Mouse (Mus musculus): ENCODE results near the gene Dner. TPM values are rescaled to one million over a fixed set of nuclear protein-coding genes. Genes with fewer than 3 reads are reported as not detected.
A peak's percentile ranks its signal among the peaks of the same experiment; 100 is the strongest.

Dner gene
- polyA plus RNA-seq (2015; fragmentation: Nextera tagmentation; extraction: Ambion mirVana), result 0.67 and 1.3 TPM in 2 replicates

DNA sequence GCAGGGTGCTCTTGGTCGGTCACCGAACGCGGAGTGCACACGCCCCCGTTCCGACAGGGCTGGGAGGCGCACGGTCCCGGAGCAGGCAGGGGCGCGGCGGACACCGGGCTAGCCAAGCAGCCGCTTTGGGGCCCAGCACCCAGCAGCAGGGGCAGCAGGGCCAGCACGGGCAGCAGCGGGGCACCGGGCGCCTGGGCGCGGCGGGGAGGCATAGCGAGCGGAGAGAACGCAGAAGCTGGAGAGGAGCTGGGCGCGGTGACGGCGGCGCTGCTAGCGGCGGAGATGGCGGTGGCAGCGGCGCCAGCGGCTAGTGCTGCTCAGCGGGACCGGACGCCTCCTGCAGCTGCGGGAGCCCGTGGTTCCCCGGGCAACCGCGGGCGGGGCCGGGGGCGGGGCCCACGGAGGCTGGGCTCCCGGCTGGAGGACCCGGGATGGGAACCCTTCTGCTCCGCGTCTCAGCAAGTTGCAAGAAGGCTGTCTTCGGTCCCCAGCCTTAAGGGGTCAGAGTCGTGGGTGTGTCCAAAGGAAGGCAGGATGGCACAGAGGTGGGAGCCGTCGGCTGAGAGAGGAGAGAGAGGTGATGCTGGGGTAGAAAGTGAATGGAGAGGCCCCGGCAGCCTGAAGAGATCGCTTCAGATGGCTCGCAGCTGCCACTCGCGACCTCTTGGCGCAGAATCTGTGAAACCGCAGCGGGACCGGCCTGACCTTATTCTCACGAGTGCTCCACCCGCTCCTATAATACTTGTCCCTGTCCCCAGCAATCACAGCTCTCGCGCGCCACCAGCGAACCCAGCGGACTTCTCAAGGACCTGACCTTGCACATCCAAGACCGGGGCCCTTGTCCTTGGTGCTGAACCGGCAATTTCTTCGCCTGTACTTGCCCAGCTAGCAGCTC lies at the start of gene Dner:
TSS of gene Dner (minus strand) at position 705 of the 895 bp plus-strand sequence.
- peaks cover 41% of the 10 kb centered on the region for H3K27me3 ChIP-seq
- H3K4me3 ChIP-seq, result peak within 1 kb of the TSS; percentile 46
- no peaks in the 10 kb centered on the region for H3K9me3 ChIP-seq (replicated peaks)
- no peak within 1 kb of the TSS for H3K9ac ChIP-seq
- H3K27ac ChIP-seq, result no peak within 1 kb of the TSS
- peaks cover 9% of the 10 kb centered on the region for H3K4me1 ChIP-seq (replicated peaks)
- WGBS, result 1% methylated on average over 74 of the region's 75 CpGs
- H3K4me2 ChIP-seq, result peak within 1 kb of the TSS; percentile 76
- no peaks in the 10 kb centered on the region for H3K36me3 ChIP-seq
- ATAC-seq (replicated peaks; ENCODE audit: insufficient number of reproducible peaks, insufficient read depth, low FRiP score, low read depth), result peak; percentile 80

DNA sequence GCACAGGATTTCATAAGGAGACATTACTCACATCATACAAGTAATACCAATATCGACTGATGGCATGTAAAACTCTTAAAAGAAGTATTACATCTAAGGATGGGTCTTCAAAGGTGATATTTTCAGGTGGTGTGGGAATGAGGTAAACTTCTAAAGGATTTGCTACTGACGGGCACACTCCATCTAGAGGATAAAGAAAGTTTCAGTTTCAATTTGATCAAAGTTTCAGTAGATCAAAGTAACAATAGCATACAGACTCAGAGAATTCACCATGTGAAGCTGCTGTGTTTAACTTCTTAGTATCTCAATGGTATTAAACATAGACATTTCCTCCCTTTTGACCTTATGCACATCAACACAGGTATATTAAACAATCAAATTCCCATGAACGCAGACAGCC lies 46.1 kb upstream of the Dner start:
- no peak for ATAC-seq (replicated peaks; ENCODE audit: insufficient number of reproducible peaks, insufficient read depth, low FRiP score, low read depth)
- no peak overlapping the region for H3K27ac ChIP-seq

DNA sequence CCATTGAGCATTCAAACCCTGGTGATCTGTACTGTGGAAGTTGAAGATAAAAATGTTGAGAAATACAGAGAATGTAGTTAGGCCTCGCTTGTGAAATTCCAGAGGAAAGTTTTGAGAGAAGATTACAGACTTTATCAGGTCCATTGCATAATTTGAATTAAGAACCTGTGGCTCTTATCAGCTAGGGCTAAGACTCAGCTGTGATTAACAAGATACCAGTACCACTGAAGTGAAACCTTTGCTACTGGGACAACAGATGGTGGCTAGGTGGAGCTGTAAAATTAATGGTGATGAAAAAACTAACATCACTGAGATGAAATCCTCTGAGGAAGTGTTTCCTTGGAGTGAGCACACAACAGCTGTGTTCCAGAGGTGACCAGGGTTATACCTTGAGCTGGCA lies 44.1 kb upstream of the Dner start:
- H3K4me1 ChIP-seq (replicated peaks), result no peaks in the 10 kb centered on the region
- no peak overlapping the region for H3K9ac ChIP-seq
- H3K36me3 ChIP-seq, result peaks cover 68% of the 10 kb centered on the region
- no peak overlapping the region for H3K4me3 ChIP-seq
- no peak for ATAC-seq (replicated peaks; ENCODE audit: insufficient number of reproducible peaks, insufficient read depth, low FRiP score, low read depth)
- H3K9me3 ChIP-seq (replicated peaks), result no peaks in the 10 kb centered on the region
- no peak overlapping the region for H3K4me2 ChIP-seq
- WGBS, result 58% methylated on average over 1 of the region's 1 CpGs
- no peaks in the 10 kb centered on the region for H3K27me3 ChIP-seq
- no peak overlapping the region for H3K27ac ChIP-seq

More for the DNA sequence above, 46.1 kb upstream of the Dner start:
- Histone ChIP-seq H3K9ac (no peak overlapping the region), H3K4me3 (no peak overlapping the region), H3K27me3 (no peaks in the 10 kb centered on the region), H3K4me2 (no peak overlapping the region), H3K36me3 (peaks cover 65% of the 10 kb centered on the region), H3K9me3 (replicated peaks) (no peaks in the 10 kb centered on the region), H3K4me1 (replicated peaks) (no peaks in the 10 kb centered on the region)
- 92% methylated on average over 3 of the region's 3 CpGs for WGBS

- Histone ChIP-seq H3K4me1 (replicated peaks) (no peaks in the 10 kb centered on the region), H3K4me3 (no peak overlapping the region), H3K27ac (no peak overlapping the region), H3K4me2 (no peak overlapping the region), H3K27me3 (no peaks in the 10 kb centered on the region), H3K9ac (no peak overlapping the region), H3K9me3 (replicated peaks) (no peaks in the 10 kb centered on the region), H3K36me3 (peaks cover 65% of the 10 kb centered on the region)
- WGBS, result 47% methylated on average over 1 of the region's 1 CpGs
- no peak for ATAC-seq (replicated peaks; ENCODE audit: insufficient number of reproducible peaks, insufficient read depth, low FRiP score, low read depth)
Observed at GRCm38 (mm10) chr1:84737097-84737496, 41.1 kb upstream of the Dner start.

DNA sequence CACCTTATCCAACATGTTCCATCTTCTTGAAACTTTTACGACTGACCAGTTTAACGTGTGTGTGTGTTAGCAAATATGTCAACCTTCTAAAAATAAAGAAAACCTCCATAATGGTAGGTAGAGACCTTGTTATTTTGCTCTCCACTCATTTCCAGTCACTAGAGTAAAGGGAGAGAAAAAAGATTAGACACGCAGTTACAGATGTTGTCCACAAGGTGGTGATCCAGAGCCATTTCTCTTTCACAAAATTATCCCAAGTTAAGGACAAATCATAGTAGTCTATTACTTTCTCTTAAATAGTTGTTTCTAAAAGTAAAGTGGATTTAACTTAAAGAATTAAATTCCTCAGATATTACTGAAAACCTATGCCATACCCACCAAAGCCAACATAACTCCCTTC lies 37.8 kb upstream of the Dner start:
- Histone ChIP-seq H3K9ac (no peak overlapping the region), H3K4me1 (replicated peaks) (no peaks in the 10 kb centered on the region), H3K4me3 (no peak overlapping the region), H3K27me3 (no peaks in the 10 kb centered on the region), H3K36me3 (peaks cover 59% of the 10 kb centered on the region), H3K4me2 (no peak overlapping the region), H3K27ac (no peak overlapping the region), H3K9me3 (replicated peaks) (no peaks in the 10 kb centered on the region)
- ATAC-seq (replicated peaks; ENCODE audit: insufficient number of reproducible peaks, insufficient read depth, low FRiP score, low read depth), result no peak
- WGBS, result 65% methylated on average over 3 of the region's 3 CpGs

DNA sequence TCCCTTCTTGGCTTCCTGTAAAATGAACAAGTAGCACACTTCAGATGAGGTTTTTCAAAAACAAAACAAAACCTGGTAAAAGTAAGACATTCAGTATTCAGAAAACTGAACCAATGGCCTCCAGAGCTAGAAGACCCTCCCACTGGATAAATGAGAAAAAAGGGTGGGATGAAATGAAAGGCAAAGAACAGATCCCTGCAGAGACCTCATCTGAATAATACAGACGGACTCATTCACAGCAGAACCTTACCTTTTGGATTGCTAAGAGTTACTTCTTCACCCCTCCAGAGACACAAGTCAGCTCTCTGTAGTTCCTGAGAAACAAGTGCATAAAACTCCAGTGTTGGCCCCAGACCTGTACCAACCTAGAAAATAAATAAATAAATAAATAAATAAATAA lies 35.7 kb upstream of the Dner start:
- ATAC-seq (replicated peaks; ENCODE audit: insufficient number of reproducible peaks, insufficient read depth, low FRiP score, low read depth), result no peak
- Histone ChIP-seq H3K9ac (no peak overlapping the region), H3K9me3 (replicated peaks) (no peaks in the 10 kb centered on the region), H3K4me2 (no peak overlapping the region), H3K27ac (no peak overlapping the region), H3K27me3 (no peaks in the 10 kb centered on the region), H3K4me1 (replicated peaks) (no peaks in the 10 kb centered on the region), H3K36me3 (peaks cover 50% of the 10 kb centered on the region), H3K4me3 (no peak overlapping the region)
- 93% methylated on average over 1 of the region's 1 CpGs for WGBS

- H3K27me3 ChIP-seq, result no peaks in the 10 kb centered on the region
- H3K9me3 ChIP-seq (replicated peaks), result no peaks in the 10 kb centered on the region
- no peak overlapping the region for H3K9ac ChIP-seq
- H3K4me1 ChIP-seq (replicated peaks), result peaks cover 14% of the 10 kb centered on the region
- peak overlapping the region; percentile 47; the same call in 1 of the 2 replicates for H3K27ac ChIP-seq
- peaks cover 42% of the 10 kb centered on the region for H3K36me3 ChIP-seq
- H3K4me3 ChIP-seq, result no peak overlapping the region
- ATAC-seq (replicated peaks; ENCODE audit: insufficient number of reproducible peaks, insufficient read depth, low FRiP score, low read depth), result no peak
- no peak overlapping the region for H3K4me2 ChIP-seq
Observed at GRCm38 (mm10) chr1:84722841-84723240, 26.8 kb upstream of the Dner start.

DNA sequence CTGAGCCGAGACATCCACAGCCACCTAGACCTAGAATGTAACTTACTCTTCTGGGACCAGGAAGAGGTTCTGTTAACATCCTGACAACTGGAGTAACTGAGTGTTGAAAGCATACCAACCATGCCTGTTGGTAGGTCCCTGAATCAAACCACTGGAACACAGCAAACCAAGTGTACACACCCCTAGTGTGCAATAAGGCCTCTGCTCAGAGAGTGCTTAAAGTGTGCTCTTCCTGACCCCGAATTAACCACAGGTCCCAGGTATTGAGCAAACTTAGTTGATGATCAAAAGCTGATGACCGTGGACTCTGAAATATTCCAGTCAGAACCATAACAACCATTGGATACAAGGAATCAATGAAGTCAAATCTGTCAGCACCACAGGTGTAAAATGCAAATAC lies 26.4 kb upstream of the Dner start:
- Histone ChIP-seq H3K9me3 (replicated peaks) (no peaks in the 10 kb centered on the region), H3K4me1 (replicated peaks) (peaks cover 14% of the 10 kb centered on the region), H3K27me3 (no peaks in the 10 kb centered on the region), H3K27ac (no peak overlapping the region), H3K9ac (no peak overlapping the region), H3K4me2 (no peak overlapping the region), H3K36me3 (peaks cover 38% of the 10 kb centered on the region), H3K4me3 (no peak overlapping the region)
- WGBS, result 92% methylated on average over 3 of the region's 3 CpGs
- ATAC-seq (replicated peaks; ENCODE audit: insufficient number of reproducible peaks, insufficient read depth, low FRiP score, low read depth), result no peak

- no peak for ATAC-seq (replicated peaks; ENCODE audit: insufficient number of reproducible peaks, insufficient read depth, low FRiP score, low read depth)
- peaks cover 14% of the 10 kb centered on the region for H3K4me1 ChIP-seq (replicated peaks)
Observed at GRCm38 (mm10) chr1:84721942-84722341, 25.9 kb upstream of the Dner start.

DNA sequence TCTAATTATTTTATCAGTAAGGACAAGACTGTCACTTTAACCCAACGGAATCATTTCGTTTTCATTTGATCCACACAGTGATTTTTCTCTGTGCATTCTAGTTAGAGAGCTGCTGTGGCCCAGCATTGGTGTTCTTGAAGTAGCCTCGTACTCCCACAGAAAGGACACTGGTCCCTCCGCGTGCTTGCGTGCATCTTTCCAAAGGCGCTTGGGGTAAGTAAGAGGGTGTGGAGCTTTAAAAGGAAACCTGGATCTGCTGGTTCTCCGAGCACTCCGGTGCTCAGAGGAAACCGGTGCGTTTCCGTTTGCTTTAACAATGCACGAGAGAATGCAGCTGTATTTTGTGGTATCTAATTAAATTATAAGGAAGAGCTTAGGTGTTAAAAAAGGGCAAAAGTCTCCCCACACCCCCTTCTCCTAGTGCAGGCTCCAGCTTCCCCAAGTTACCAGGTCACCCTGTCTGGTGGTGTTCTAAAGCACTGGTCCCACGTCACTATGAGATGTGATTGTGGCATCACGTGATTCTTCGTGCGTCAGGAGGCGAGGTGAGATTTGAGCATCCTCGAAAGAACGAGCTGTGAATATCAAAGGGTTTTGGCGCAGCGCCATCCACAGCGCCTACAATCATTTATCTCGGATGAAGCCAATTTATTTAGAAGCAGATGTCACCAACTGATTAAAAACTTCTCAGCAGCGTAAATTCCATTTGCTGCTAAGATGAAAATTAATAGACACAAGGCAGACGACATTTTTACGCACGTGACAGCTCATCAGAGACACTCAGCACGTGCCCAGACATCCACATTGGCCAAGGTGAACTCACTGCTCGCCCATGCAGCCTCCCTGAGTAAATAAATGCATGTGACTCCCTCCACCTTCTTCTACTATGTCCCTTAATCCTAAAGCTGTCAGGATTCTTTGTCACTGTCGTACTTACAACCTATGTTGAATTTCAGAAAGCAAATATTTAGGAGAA lies 14.1 kb upstream of the Dner start:
- peak overlapping the region; percentile 20 for H3K4me3 ChIP-seq

More at GRCm38 (mm10) chr1:84721942-84722341, 25.9 kb upstream of the Dner start:
- WGBS, result 81% methylated on average over 3 of the region's 3 CpGs
- Histone ChIP-seq H3K9ac (no peak overlapping the region), H3K4me3 (no peak overlapping the region), H3K36me3 (peaks cover 38% of the 10 kb centered on the region), H3K27ac (no peak overlapping the region), H3K27me3 (no peaks in the 10 kb centered on the region), H3K4me2 (no peak overlapping the region), H3K9me3 (replicated peaks) (no peaks in the 10 kb centered on the region)

DNA sequence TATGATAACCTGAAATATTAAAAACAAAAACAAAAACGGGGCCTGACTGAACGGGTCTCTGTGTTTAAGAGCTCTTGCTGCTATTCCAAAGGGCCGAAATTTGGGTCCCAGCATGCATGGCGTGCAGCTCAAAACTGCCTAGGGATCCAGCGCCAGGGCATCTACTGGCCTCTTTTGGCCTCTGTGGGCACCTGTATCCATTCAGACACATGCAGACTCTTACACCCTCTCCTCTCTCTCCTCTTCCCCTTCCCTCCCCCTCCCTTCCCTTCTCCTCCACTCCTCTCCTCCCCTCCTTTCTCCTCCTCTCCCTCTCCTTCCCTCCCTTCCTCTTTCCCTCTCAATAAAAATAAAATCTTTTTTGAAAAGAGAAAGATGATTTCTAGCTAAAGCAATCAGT lies 13.4 kb upstream of the Dner start:
- H3K4me3 ChIP-seq, result no peak overlapping the region; the same call in 1 of the 2 replicates
- H3K9me3 ChIP-seq (replicated peaks), result no peaks in the 10 kb centered on the region
- no peak for ATAC-seq (replicated peaks; ENCODE audit: insufficient number of reproducible peaks, insufficient read depth, low FRiP score, low read depth)
- no peak overlapping the region for H3K27ac ChIP-seq
- H3K36me3 ChIP-seq, result no peaks in the 10 kb centered on the region
- 31% methylated on average over 5 of the region's 5 CpGs for WGBS
- H3K4me2 ChIP-seq, result peak overlapping the region; percentile 51; the same call in 1 of the 2 replicates
- no peak overlapping the region for H3K9ac ChIP-seq
- no peaks in the 10 kb centered on the region; the same call in 1 of the 2 replicates for H3K27me3 ChIP-seq
- peaks cover 8% of the 10 kb centered on the region for H3K4me1 ChIP-seq (replicated peaks)

More for the DNA sequence above, 14.1 kb upstream of the Dner start:
- Histone ChIP-seq H3K9ac (no peak overlapping the region), H3K27ac (no peak overlapping the region), H3K27me3 (no peaks in the 10 kb centered on the region; the same call in 1 of the 2 replicates), H3K36me3 (no peaks in the 10 kb centered on the region), H3K4me1 (replicated peaks) (peaks cover 8% of the 10 kb centered on the region), H3K9me3 (replicated peaks) (no peaks in the 10 kb centered on the region), H3K4me2 (peak overlapping the region; percentile 51)
- no peak for ATAC-seq (replicated peaks; ENCODE audit: insufficient number of reproducible peaks, insufficient read depth, low FRiP score, low read depth)
- WGBS, result 15% methylated on average over 31 of the region's 31 CpGs

Data from heart, embryonic 15.5 days (tissue).